Mouse (Mus musculus) liver, embryonic 16.5 days (tissue): ENCODE results near the gene Cdc123. TPM values are rescaled to one million over a fixed set of nuclear protein-coding genes. Genes with fewer than 3 reads are reported as not detected.

ENCODE experiments used
- ATAC-seq: fragments of 200-750 bp; cut with Nextera tagmentation; 2 replicates; pipeline ENCODE4 v1.8.0; 2017; ENCODE audit warnings: low read depth, mild to moderate bottlenecking, moderate number of reproducible peaks, moderate library complexity
- H3K27ac ChIP-seq: fragments of 300-500 bp; sonication (generic); 2 replicates; pipeline ENCODE4 v1.5.1; 2014; ENCODE audit warnings: mild to moderate bottlenecking, low read length
- H3K27me3 ChIP-seq: fragments of 300-500 bp; sonication (generic); 2 replicates; pipeline ENCODE4 v1.6.1; 2014; ENCODE audit warnings: low read depth, low read length, mixed read lengths; ENCODE audit not compliant: control insufficient read depth, insufficient read depth
- H3K36me3 ChIP-seq: fragments of 300-500 bp; sonication (generic); 2 replicates; pipeline ENCODE4 v1.6.1; 2014; ENCODE audit warnings: mild to moderate bottlenecking; ENCODE audit not compliant: control insufficient read depth, insufficient read depth
- H3K4me1 ChIP-seq: fragments of 300-500 bp; sonication (generic); 2 replicates; pipeline ENCODE4 v1.6.1; 2014; ENCODE audit warnings: low read depth, low read length, mixed read lengths; ENCODE audit not compliant: control insufficient read depth
- H3K4me2 ChIP-seq: fragments of 300-500 bp; sonication (generic); 2 replicates; pipeline ENCODE4 v1.6.1; 2014; ENCODE audit warnings: low read depth, low read length, mixed read lengths
- H3K4me3 ChIP-seq: fragments of 300-500 bp; sonication (generic); 2 replicates; pipeline ENCODE4 v1.5.1; 2014; ENCODE audit warnings: low read depth, mild to moderate bottlenecking, low read length
- H3K9ac ChIP-seq: fragments of 300-500 bp; sonication (generic); 2 replicates; pipeline ENCODE4 v1.6.1; 2014; ENCODE audit warnings: low read depth, low read length
- H3K9me3 ChIP-seq: fragments of 300-500 bp; sonication (generic); replicated peaks from 2 replicates; pipeline ENCODE4 v1.6.1; 2016; ENCODE audit warnings: low read length; ENCODE audit not compliant: control insufficient read depth
- WGBS: fragments of 180-500 bp; shearing (Covaris S2); extraction: QIAGEN DNeasy Blood & Tissue Kit; methylation state at CpG from one replicate; pipeline ENCODE4 v1.1.7; 2014; ENCODE audit not compliant: insufficient replicate concordance; 5-methylcytosine and 5-hydroxymethylcytosine counted together
- polyA plus RNA-seq: library from polyadenylated mRNA; unstranded; fragments of >200 nt; fragmentation: Nextera tagmentation; extraction: Ambion mirVana; gene quantifications from 2 replicates; pipeline ENCODE4 v1.2.1, GENCODE M21; 2015

Cdc123 gene
- polyA plus RNA-seq, 1 experiment from 2014 or later = 116 TPM

- no peak overlapping the region for H3K9ac ChIP-seq
- H3K4me2 ChIP-seq = no peak overlapping the region
- WGBS = 77% methylated on average over 8 of the region's 8 CpGs
- no peak overlapping the region for H3K27ac ChIP-seq
- H3K9me3 ChIP-seq = no peaks in the 10 kb centered on the region
- no peak for ATAC-seq
- no peaks in the 10 kb centered on the region for H3K36me3 ChIP-seq
- H3K4me3 ChIP-seq = no peak overlapping the region
- no peaks in the 10 kb centered on the region for H3K27me3 ChIP-seq
- H3K4me1 ChIP-seq = no peaks in the 10 kb centered on the region
Observed at GRCm38 (mm10) chr2:5760479-5761008, 84.4 kb downstream of the Cdc123 start.

- Histone ChIP-seq H3K4me2 (no peak overlapping the region), H3K36me3 (no peaks in the 10 kb centered on the region), H3K27ac (no peak overlapping the region), H3K4me3 (no peak overlapping the region), H3K4me1 (no peaks in the 10 kb centered on the region), H3K9me3 (no peaks in the 10 kb centered on the region), H3K9ac (no peak overlapping the region), H3K27me3 (no peaks in the 10 kb centered on the region)
- no peak for ATAC-seq
- 63% methylated on average over 2 of the region's 2 CpGs for WGBS
Observed at GRCm38 (mm10) chr2:5758569-5758968, 86.4 kb downstream of the Cdc123 start.

- no peak for ATAC-seq
- no peak overlapping the region for H3K4me2 ChIP-seq
- H3K27ac ChIP-seq = no peak overlapping the region
- 58% methylated on average over 3 of the region's 3 CpGs for WGBS
- H3K36me3 ChIP-seq = no peaks in the 10 kb centered on the region
- no peaks in the 10 kb centered on the region for H3K27me3 ChIP-seq
- no peak overlapping the region for H3K9ac ChIP-seq
- H3K4me1 ChIP-seq = no peaks in the 10 kb centered on the region
- no peaks in the 10 kb centered on the region for H3K9me3 ChIP-seq
- H3K4me3 ChIP-seq = no peak overlapping the region
Observed at GRCm38 (mm10) chr2:5750872-5751271, 94.1 kb downstream of the Cdc123 start.

GRCm38 (mm10) chr2:5749210-5749609 is 95.8 kb downstream of the Cdc123 start:
- no peaks in the 10 kb centered on the region for H3K27me3 ChIP-seq
- no peaks in the 10 kb centered on the region for H3K4me1 ChIP-seq
- no peak overlapping the region for H3K4me3 ChIP-seq
- WGBS = 61% methylated on average over 6 of the region's 6 CpGs
- peak; percentile 67; the same call in 1 of the 2 replicates for ATAC-seq
- no peak overlapping the region for H3K9ac ChIP-seq
- no peaks in the 10 kb centered on the region for H3K9me3 ChIP-seq
- no peaks in the 10 kb centered on the region for H3K36me3 ChIP-seq
- H3K4me2 ChIP-seq = no peak overlapping the region
- H3K27ac ChIP-seq = no peak overlapping the region

GRCm38 (mm10) chr2:5747545-5748043 is 97.4 kb downstream of the Cdc123 start:
- WGBS = 61% methylated on average over 5 of the region's 5 CpGs
- Histone ChIP-seq H3K4me1 (no peaks in the 10 kb centered on the region), H3K4me2 (no peak overlapping the region), H3K9ac (no peak overlapping the region), H3K36me3 (no peaks in the 10 kb centered on the region), H3K27ac (no peak overlapping the region), H3K9me3 (no peaks in the 10 kb centered on the region), H3K27me3 (no peaks in the 10 kb centered on the region), H3K4me3 (no peak overlapping the region)
- ATAC-seq = no peak

- Histone ChIP-seq H3K4me2 (no peak overlapping the region), H3K36me3 (no peaks in the 10 kb centered on the region), H3K9ac (no peak overlapping the region), H3K27me3 (no peaks in the 10 kb centered on the region), H3K27ac (no peak overlapping the region), H3K4me3 (no peak overlapping the region), H3K4me1 (no peaks in the 10 kb centered on the region), H3K9me3 (no peaks in the 10 kb centered on the region)
- no peak for ATAC-seq
- 70% methylated on average over 12 of the region's 12 CpGs for WGBS
Observed at GRCm38 (mm10) chr2:5746529-5746928, 98.4 kb downstream of the Cdc123 start.

Other genes starting within 250 kb of the Cdc123 start
- 0.99 and 1.3 TPM in 2 replicates for gene Camk1d, start 130.6 kb downstream of the Cdc123 start, polyA plus RNA-seq
- 38.7 and 44.9 TPM in 2 replicates for gene Nudt5, start 145 bp downstream of the Cdc123 start, polyA plus RNA-seq
- gene Gm13199, start 17.8 kb upstream of the Cdc123 start, polyA plus RNA-seq = 0.17 and 0.47 TPM in 2 replicates
- gene Sec61a2, start 50.3 kb upstream of the Cdc123 start, polyA plus RNA-seq = 14.2 and 15.1 TPM in 2 replicates
- 4.6 and 5.7 TPM in 2 replicates for gene Dhtkd1, start 97.6 kb upstream of the Cdc123 start, polyA plus RNA-seq
- 3.9 and 4.1 TPM in 2 replicates for gene Upf2, start 106.3 kb upstream of the Cdc123 start, polyA plus RNA-seq